Mouse (Mus musculus): ENCODE measurements around the gene Ankrd45. TPM values are rescaled to one million over a fixed set of nuclear protein-coding genes. Genes with fewer than 3 reads are reported as not detected.
"Not testable (repeated sequence)": the region's sequence is repeated elsewhere in the genome, so short reads cannot be mapped to it uniquely, and the experiment has no call there.

Gene Ankrd45
- polyA plus RNA-seq, 1 experiment from 2014 or later, result not detected

DNA sequence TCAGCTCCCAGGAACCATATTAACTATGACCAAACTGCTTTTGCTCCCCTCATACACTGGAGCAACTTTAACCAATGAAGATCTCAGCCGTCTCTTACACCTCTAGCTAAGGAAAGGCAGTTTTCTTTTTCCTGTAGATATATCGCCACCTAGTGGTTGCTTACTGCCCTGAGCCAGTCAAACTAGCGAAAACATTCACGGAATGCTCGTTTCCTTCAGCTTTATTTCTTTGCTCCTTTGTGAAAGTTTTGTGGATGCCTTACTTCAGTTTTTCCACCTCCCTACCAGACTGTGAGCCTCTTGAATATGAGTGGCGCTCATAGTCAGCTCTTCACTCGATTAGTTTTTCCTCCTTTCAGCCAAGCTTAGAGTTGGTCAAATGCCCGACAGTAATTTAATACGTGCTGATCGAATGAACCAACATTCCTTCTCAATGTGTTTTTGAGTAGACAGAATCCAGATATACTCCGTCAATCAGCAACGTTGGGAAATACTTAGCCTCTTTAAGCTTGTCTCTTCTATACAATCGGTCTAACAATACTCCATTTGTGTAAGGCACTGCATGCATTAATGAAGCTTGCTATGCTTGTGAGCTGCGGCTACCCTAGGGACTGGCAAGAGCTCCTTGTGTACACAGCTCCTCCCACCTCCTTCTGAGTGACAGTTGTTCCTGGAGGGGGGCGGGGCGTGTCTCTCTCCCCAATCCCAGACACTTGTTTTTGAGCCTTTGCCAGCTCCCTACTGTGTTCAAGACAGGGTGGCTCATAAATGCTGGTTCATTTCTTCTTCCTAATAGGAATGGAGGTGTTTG, 53.3 kb downstream of the Ankrd45 start:
- ATAC-seq, result peak; percentile 96
- Histone ChIP-seq H3K9me3 (replicated peaks) (no peaks in the 10 kb centered on the region), H3K36me3 (no peaks in the 10 kb centered on the region), H3K27ac (peak overlapping the region; percentile 37; the same call in 1 of the 2 replicates), H3K27me3 (replicated peaks) (peaks cover under 1% of the 10 kb centered on the region; the same call in 1 of the 2 replicates), H3K9ac (peak overlapping the region; percentile 67), H3K4me3 (peak overlapping the region; percentile 61), H3K4me2 (peak overlapping the region; percentile 77), H3K4me1 (peaks cover 20% of the 10 kb centered on the region)
- under 1% methylated on average over 16 of the region's 16 CpGs for WGBS (ENCODE audit: insufficient replicate concordance)

- H3K27me3 ChIP-seq (replicated peaks); H3K36me3 ChIP-seq; H3K9me3 ChIP-seq (replicated peaks); H3K27ac ChIP-seq; ATAC-seq: not testable (repeated sequence)
- H3K4me2 ChIP-seq, result peak overlapping the region; percentile 77
- peak overlapping the region; percentile 67 for H3K9ac ChIP-seq
- WGBS (ENCODE audit: insufficient replicate concordance), result 63% methylated on average over 11 of the region's 11 CpGs
- H3K4me1 ChIP-seq, result peaks cover 20% of the 10 kb centered on the region
- H3K4me3 ChIP-seq, result peak overlapping the region; percentile 61
Observed at GRCm38 (mm10) chr1:161196364-161196763, 53.9 kb downstream of the Ankrd45 start.

DNA sequence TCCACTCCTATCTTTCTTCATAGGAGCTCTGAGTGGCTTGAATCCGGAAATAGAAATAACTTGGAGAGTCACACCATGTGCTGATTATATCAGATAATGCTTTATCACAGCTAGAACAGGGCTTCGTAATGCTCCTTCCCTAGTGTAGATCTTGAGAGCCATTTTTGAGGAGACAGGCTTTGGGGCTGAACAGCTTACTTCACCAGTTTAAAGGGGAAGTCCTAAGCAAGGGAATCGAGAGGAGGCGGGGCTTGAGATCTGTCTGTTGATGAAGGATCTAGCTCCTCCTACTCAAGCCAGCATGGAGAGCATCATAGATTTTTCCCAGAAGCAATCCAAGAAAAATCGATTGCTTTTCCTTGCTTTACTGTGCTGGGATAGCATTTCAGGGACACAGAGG, 57.4 kb downstream of the Ankrd45 start:
- Histone ChIP-seq H3K4me3 (no peak overlapping the region), H3K27ac (no peak overlapping the region), H3K9ac (no peak overlapping the region), H3K4me1 (peaks cover 19% of the 10 kb centered on the region), H3K4me2 (no peak overlapping the region), H3K27me3 (replicated peaks) (no peaks in the 10 kb centered on the region), H3K9me3 (replicated peaks) (no peaks in the 10 kb centered on the region), H3K36me3 (no peaks in the 10 kb centered on the region)
- ATAC-seq, result no peak
- 36% methylated on average over 5 of the region's 5 CpGs for WGBS (ENCODE audit: insufficient replicate concordance)

GRCm38 (mm10) chr1:161214465-161214864, 72.0 kb downstream of the Ankrd45 start:
- H3K27me3 ChIP-seq (replicated peaks), result no peaks in the 10 kb centered on the region
- no peak overlapping the region for H3K4me3 ChIP-seq
- no peak overlapping the region for H3K9ac ChIP-seq
- no peaks in the 10 kb centered on the region for H3K4me1 ChIP-seq
- H3K9me3 ChIP-seq (replicated peaks), result no peaks in the 10 kb centered on the region
- no peak overlapping the region for H3K27ac ChIP-seq
- ATAC-seq, result no peak
- H3K36me3 ChIP-seq, result no peaks in the 10 kb centered on the region
- no peak overlapping the region for H3K4me2 ChIP-seq
- WGBS (ENCODE audit: insufficient replicate concordance), result 18% methylated on average over 4 of the region's 4 CpGs

GRCm38 (mm10) chr1:161219816-161220215, 77.3 kb downstream of the Ankrd45 start:
- Histone ChIP-seq H3K9ac (no peak overlapping the region), H3K27ac (no peak overlapping the region), H3K4me3 (no peak overlapping the region), H3K9me3 (replicated peaks) (no peaks in the 10 kb centered on the region), H3K4me1 (no peaks in the 10 kb centered on the region), H3K36me3 (no peaks in the 10 kb centered on the region), H3K4me2 (no peak overlapping the region), H3K27me3 (replicated peaks) (no peaks in the 10 kb centered on the region)
- ATAC-seq, result no peak
- WGBS (ENCODE audit: insufficient replicate concordance), result 39% methylated on average over 3 of the region's 3 CpGs

Other genes with a start within 250 kb of the Ankrd45 start
- gene Rc3h1, start 236.3 kb upstream of the Ankrd45 start, polyA plus RNA-seq (2016; fragmentation: Nextera tagmentation; extraction: Ambion mirVana), result 5.9 and 6.7 TPM in 2 replicates
- gene Serpinc1, start 164.1 kb upstream of the Ankrd45 start, polyA plus RNA-seq (2016; fragmentation: Nextera tagmentation; extraction: Ambion mirVana), result 226 and 233 TPM in 2 replicates
- gene Zbtb37, start 107.8 kb upstream of the Ankrd45 start, polyA plus RNA-seq (2016; fragmentation: Nextera tagmentation; extraction: Ambion mirVana), result 2.5 and 3.1 TPM in 2 replicates
- 50.2 and 51.1 TPM in 2 replicates for gene Dars2, start 72.0 kb upstream of the Ankrd45 start, polyA plus RNA-seq (2016; fragmentation: Nextera tagmentation; extraction: Ambion mirVana)
- 34.2 and 36.3 TPM in 2 replicates for gene Cenpl, start 72.0 kb upstream of the Ankrd45 start, polyA plus RNA-seq (2016; fragmentation: Nextera tagmentation; extraction: Ambion mirVana)
- gene Klhl20, start 11.2 kb upstream of the Ankrd45 start, polyA plus RNA-seq (2016; fragmentation: Nextera tagmentation; extraction: Ambion mirVana), result 9.6 and 10.8 TPM in 2 replicates
- not detected in 2 replicates for gene Tex50, start 16.6 kb downstream of the Ankrd45 start, polyA plus RNA-seq (2016; fragmentation: Nextera tagmentation; extraction: Ambion mirVana)
- gene Prdx6, start 108.5 kb downstream of the Ankrd45 start, polyA plus RNA-seq (2016; fragmentation: Nextera tagmentation; extraction: Ambion mirVana), result 467 and 508 TPM in 2 replicates

Data from liver, embryonic 12.5 days (tissue).